Mouse (Mus musculus) ES-E14 (cell line): ENCODE data around the gene Robo1. TPM values are rescaled to one million over a fixed set of nuclear protein-coding genes. Genes with fewer than 3 reads are reported as not detected.

Source experiments
- DNase-seq: peaks from one replicate; pipeline ENCODE4 v3.0.0-alpha.2; 2013; ENCODE audit warnings: low read depth, low spot score
- H3K27ac ChIP-seq: 2 replicates; pipeline ENCODE4 v1.5.1; 2012; ENCODE audit warnings: low read depth, mild to moderate bottlenecking, low read length, moderate library complexity, mixed read lengths; ENCODE audit not compliant: poor library complexity, insufficient read depth, severe bottlenecking
- H3K36me3 ChIP-seq: 2 replicates; pipeline ENCODE4 v1.6.1; 2012; ENCODE audit warnings: mild to moderate bottlenecking, low read length, moderate library complexity, mixed read lengths; ENCODE audit not compliant: control insufficient read depth, poor library complexity, insufficient read depth, severe bottlenecking
- H3K4me1 ChIP-seq, 2 experiments: fragments of 150-350 bp in 1 of 2; sonication (generic) in 1 of 2; 2 replicates each; pipeline ENCODE4 v1.6.1; 2012; ENCODE audit warnings: low read length in 2 of 2, mild to moderate bottlenecking in 1 of 2, mixed read lengths in 1 of 2; ENCODE audit not compliant: control insufficient read depth in 2 of 2, insufficient read depth in 2 of 2, poor library complexity in 1 of 2
- H3K4me3 ChIP-seq, 2 experiments: fragments of 150-350 bp in 1 of 2; sonication (generic) in 1 of 2; 2 replicates each; pipeline ENCODE4 v1.5.1; 2012; ENCODE audit warnings: low read length in 2 of 2, low read depth in 1 of 2, mild to moderate bottlenecking in 1 of 2, mixed read lengths in 1 of 2; ENCODE audit not compliant: insufficient read depth in 1 of 2, poor library complexity in 1 of 2, severe bottlenecking in 1 of 2
- H3K9ac ChIP-seq: 2 replicates; pipeline ENCODE4 v1.6.1; 2012; ENCODE audit warnings: low read depth, mild to moderate bottlenecking, low read length, mixed read lengths; ENCODE audit not compliant: poor library complexity, insufficient read depth, severe bottlenecking
- H3K9me3 ChIP-seq: fragments of 150-350 bp; sonication (generic); 2 replicates; pipeline ENCODE4 v1.6.1; 2012; ENCODE audit warnings: low read depth, mild to moderate bottlenecking, low read length; ENCODE audit not compliant: control insufficient read depth, insufficient read depth
- CHD2 ChIP-seq: IDR thresholded peaks from 2 replicates; pipeline ENCODE4 v1.6.1; 2014; ENCODE audit warnings: mild to moderate bottlenecking, low read depth, low read length, inconsistent platforms
- HCFC1 ChIP-seq: IDR thresholded peaks from 2 replicates; pipeline ENCODE4 v1.6.1; 2012; ENCODE audit warnings: low read length, inconsistent platforms, borderline replicate concordance; ENCODE audit not compliant: insufficient read depth
- MAFK ChIP-seq: IDR thresholded peaks from 2 replicates; pipeline ENCODE4 v1.6.1; 2014; ENCODE audit warnings: mild to moderate bottlenecking, low read depth, low read length, inconsistent platforms; ENCODE audit not compliant: insufficient read depth
- ZC3H11A ChIP-seq: IDR thresholded peaks from 2 replicates; pipeline ENCODE4 v1.6.1; 2012; ENCODE audit warnings: low read depth, mild to moderate bottlenecking, inconsistent platforms, low read length, borderline replicate concordance
- ZNF384 ChIP-seq: IDR thresholded peaks from 2 replicates; pipeline ENCODE4 v1.6.1; 2012; ENCODE audit warnings: low read depth, low read length, inconsistent platforms
- in situ Hi-C, 2 experiments: fragments of 600-800 bp; cut with MboI; formaldehyde crosslinking; loops; one replicate each; pipeline ENCODE4 v1.15.1; 2025; ENCODE audit warnings: low sequenced_read_pairs in 2 of 2, inconsistent platforms in 1 of 2; ENCODE audit not compliant: unreplicated experiment in 2 of 2
- total RNA-seq: library from RNA; depleted of rRNA; stranded (reverse); fragments of 300-350 nt; gene quantifications from 2 replicates; pipeline ENCODE4 v1.2.3, GENCODE M21; 2012

Gene Robo1
- total RNA-seq, 1 experiment, result 20.5 TPM

- peak; percentile 40 for DNase-seq
- Histone ChIP-seq H3K4me3 (no peak overlapping the region), H3K4me1 (no peaks in the 10 kb centered on the region), H3K9ac (no peak overlapping the region), H3K27ac (no peak overlapping the region), H3K9me3 (no peaks in the 10 kb centered on the region), H3K36me3 (no peaks in the 10 kb centered on the region)
- in situ Hi-C loops, result no loop called here
- TF ChIP-seq ZNF384 (peak; percentile 18; the same call in 1 of the 2 replicates), MAFK (no peak), ZC3H11A (peak; percentile 85; the same call in 1 of the 2 replicates)
Measured at GRCm38 (mm10) chr16:72649314-72649713, 341.2 kb downstream of the Robo1 start.

- no peaks in the 10 kb centered on the region for H3K9me3 ChIP-seq
- TF ChIP-seq HCFC1 (no peak), ZNF384 (no peak), CHD2 (no peak), MAFK (no peak)
- in situ Hi-C loops, result loop anchor here (10.0 to 25.0 kb wide), 2 partner anchors 319 to 332 kb away; no protein-coding TSS in a partner anchor
- no peak overlapping the region for H3K9ac ChIP-seq
- H3K4me3 ChIP-seq, result no peak overlapping the region
- DNase-seq, result no peak
- H3K36me3 ChIP-seq, result no peaks in the 10 kb centered on the region
- no peaks in the 10 kb centered on the region for H3K4me1 ChIP-seq
- no peak overlapping the region for H3K27ac ChIP-seq
Measured at GRCm38 (mm10) chr16:72655411-72655810, 347.3 kb downstream of the Robo1 start.

GRCm38 (mm10) chr16:72662837-72663350, 354.8 kb downstream of the Robo1 start:
- peak; percentile 73 for DNase-seq
- H3K36me3 ChIP-seq, result no peaks in the 10 kb centered on the region
- no peak overlapping the region for H3K27ac ChIP-seq
- H3K4me3 ChIP-seq, result peak overlapping the region; percentile 69 to 78
- in situ Hi-C loops, result loop anchor here in 1 of 2 experiments (25.0 kb wide), 1 partner anchor 324 kb away; no protein-coding TSS in a partner anchor
- TF ChIP-seq ZNF384, result no peak
- no peak for TF ChIP-seq ZC3H11A
- no peak for TF ChIP-seq CHD2
- TF ChIP-seq MAFK, result no peak
- H3K9ac ChIP-seq, result peak overlapping the region; percentile 91
- no peaks in the 10 kb centered on the region for H3K4me1 ChIP-seq
- H3K9me3 ChIP-seq, result no peaks in the 10 kb centered on the region

GRCm38 (mm10) chr16:72663351-72664232, 355.5 kb downstream of the Robo1 start:
- peak; percentile 30 for DNase-seq

More at GRCm38 (mm10) chr16:72663351-72664232, 355.5 kb downstream of the Robo1 start:
- in situ Hi-C loops, result loop anchor here in 1 of 2 experiments (25.0 kb wide), 1 partner anchor 324 kb away; no protein-coding TSS in a partner anchor
- no peaks in the 10 kb centered on the region for H3K36me3 ChIP-seq
- TF ChIP-seq ZC3H11A (no peak), MAFK (no peak), HCFC1 (no peak), CHD2 (no peak), ZNF384 (no peak)
- no peaks in the 10 kb centered on the region for H3K9me3 ChIP-seq
- H3K9ac ChIP-seq, result peak overlapping the region; percentile 91
- no peak overlapping the region for H3K27ac ChIP-seq
- H3K4me3 ChIP-seq, result peak overlapping the region; percentile 69 to 78
- no peaks in the 10 kb centered on the region for H3K4me1 ChIP-seq
